Mouse (Mus musculus) midbrain, embryonic 11.5 days (tissue): ENCODE data around the gene Fgf11. TPM values are rescaled to one million over a fixed set of nuclear protein-coding genes. Genes with fewer than 3 reads are reported as not detected.

ENCODE experiments used
- ATAC-seq: fragments of 200-750 bp; cut with Nextera tagmentation; 2 replicates; pipeline ENCODE4 v1.8.0; 2017; ENCODE audit warnings: moderate TSS enrichment, moderate library complexity; ENCODE audit not compliant: low FRiP score
- DNase-seq: peaks from one replicate; pipeline ENCODE4 v3.0.0; 2015; ENCODE audit warnings: low spot score; ENCODE audit errors: missing footprints
- H3K27ac ChIP-seq: fragments of 300-500 bp; sonication (generic); 2 replicates; pipeline ENCODE4 v1.5.1; 2014; ENCODE audit warnings: low read depth, low read length
- H3K27me3 ChIP-seq: fragments of 300-500 bp; sonication (generic); 2 replicates; pipeline ENCODE4 v1.6.1; 2014; ENCODE audit warnings: mild to moderate bottlenecking, low read length, moderate library complexity, mixed read lengths; ENCODE audit not compliant: control insufficient read depth, insufficient read depth
- H3K36me3 ChIP-seq: fragments of 300-500 bp; sonication (generic); 2 replicates; pipeline ENCODE4 v1.6.1; 2014; ENCODE audit warnings: mild to moderate bottlenecking, low read length, moderate library complexity, mixed read lengths; ENCODE audit not compliant: control insufficient read depth, insufficient read depth
- H3K4me1 ChIP-seq: fragments of 300-500 bp; sonication (generic); 2 replicates; pipeline ENCODE4 v1.6.1; 2014; ENCODE audit warnings: low read length; ENCODE audit not compliant: control insufficient read depth, insufficient read depth
- H3K4me2 ChIP-seq: fragments of 300-500 bp; sonication (generic); 2 replicates; pipeline ENCODE4 v1.6.1; 2014; ENCODE audit warnings: mild to moderate bottlenecking, moderate library complexity
- H3K4me3 ChIP-seq: fragments of 300-500 bp; sonication (generic); 2 replicates; pipeline ENCODE4 v1.5.1; 2014; ENCODE audit warnings: low read depth, low read length
- H3K9ac ChIP-seq: fragments of 300-500 bp; sonication (generic); 2 replicates; pipeline ENCODE4 v1.6.1; 2014; ENCODE audit warnings: low read length
- H3K9me3 ChIP-seq: fragments of 300-500 bp; sonication (generic); 2 replicates; pipeline ENCODE4 v1.6.1; 2016; ENCODE audit warnings: low read length; ENCODE audit not compliant: control insufficient read depth
- WGBS: fragments of 180-500 bp; shearing (Covaris S2); extraction: QIAGEN DNeasy Blood & Tissue Kit; methylation state at CpG from one replicate; pipeline ENCODE4 v1.1.7; 2014; 5-methylcytosine and 5-hydroxymethylcytosine counted together
- polyA plus RNA-seq: library from polyadenylated mRNA; unstranded; fragments of >200 nt; fragmentation: Nextera tagmentation; extraction: Ambion mirVana; gene quantifications from 2 replicates; pipeline ENCODE4 v1.2.1, GENCODE M21; 2014

The Fgf11 gene
- polyA plus RNA-seq, 1 experiment from 2014 or later: 1.3 TPM

- 6% methylated on average over 29 of the region's 29 CpGs for WGBS
- 0 out of 2 replicates have a peak within 1 kb of the TSS, but pooled peaks have one; percentile 11 for H3K4me2 ChIP-seq
- no peak within 1 kb of the TSS for H3K9ac ChIP-seq
- H3K9me3 ChIP-seq: no peaks in the 10 kb centered on the region
- peak; percentile 87 for DNase-seq
- no peak for ATAC-seq
- peak within 1 kb of the TSS; percentile 44; the same call in 1 of the 2 replicates for H3K4me3 ChIP-seq
- H3K27ac ChIP-seq: no peak within 1 kb of the TSS
- H3K4me1 ChIP-seq: peaks cover 37% of the 10 kb centered on the region
- H3K27me3 ChIP-seq: peaks cover 51% of the 10 kb centered on the region
- H3K36me3 ChIP-seq: no peaks in the 10 kb centered on the region
Observed at GRCm38 (mm10) chr11:69804972-69805909, 3.6 kb upstream of the Fgf11 start, which contains the start of gene Tmem102. Tmem102 (minus strand) TSS chr11:69805624.

GRCm38 (mm10) chr11:69804652-69804940, 2.9 kb upstream of the Fgf11 start:
- Histone ChIP-seq H3K9ac (no peak overlapping the region), H3K27ac (no peak overlapping the region), H3K27me3 (peaks cover 51% of the 10 kb centered on the region), H3K4me1 (peaks cover 43% of the 10 kb centered on the region), H3K9me3 (no peaks in the 10 kb centered on the region), H3K4me3 (peak overlapping the region; percentile 44; the same call in 1 of the 2 replicates), H3K36me3 (no peaks in the 10 kb centered on the region), H3K4me2 (0 out of 2 replicates have a peak overlapping the region, but pooled peaks have one; percentile 11)
- no peak for ATAC-seq
- 7% methylated on average over 12 of the region's 12 CpGs for WGBS
- peak; percentile 92 for DNase-seq

DNA sequence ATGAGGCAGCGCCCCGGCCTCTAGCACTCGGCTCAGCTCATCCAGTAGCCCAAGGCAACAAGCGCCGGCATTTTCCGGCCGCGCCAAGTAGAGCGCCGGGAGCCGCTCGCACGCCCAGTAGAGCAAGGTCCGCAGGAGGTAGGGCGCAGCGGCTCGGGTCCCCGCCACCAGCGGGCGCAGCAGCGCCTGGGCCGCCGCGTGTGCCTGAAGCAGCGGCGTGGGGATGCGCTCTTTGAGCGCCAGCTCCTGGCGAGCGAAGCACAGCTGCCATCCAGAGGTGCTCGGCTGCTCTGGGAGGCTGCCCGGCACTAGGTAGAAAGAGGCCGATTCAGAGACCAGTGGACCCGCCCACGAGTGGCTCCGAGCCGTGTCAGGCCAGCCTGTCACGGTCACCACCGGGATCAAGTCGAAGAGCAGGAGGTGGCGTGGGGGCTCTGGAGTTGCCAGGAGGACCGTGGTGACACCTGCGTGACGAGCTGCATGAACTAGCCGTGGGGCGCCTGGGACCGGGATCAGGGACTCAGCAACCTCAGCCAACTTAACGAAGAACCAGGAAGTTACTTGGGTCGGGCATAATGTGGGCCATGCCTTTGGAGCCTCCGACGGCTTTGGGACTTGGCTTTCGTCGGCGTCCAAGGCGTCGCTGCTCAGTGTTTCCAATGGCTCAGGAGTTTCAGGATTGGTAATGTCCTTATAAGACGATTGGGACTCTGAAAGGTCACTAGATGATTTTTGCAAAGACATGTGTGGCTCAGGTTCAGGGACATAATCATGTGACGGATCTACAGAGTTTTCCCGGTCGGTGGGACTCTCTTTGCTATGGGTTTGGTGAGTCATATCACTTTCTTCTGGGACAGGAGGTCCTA, 2.4 kb upstream of the Fgf11 start:
- Histone ChIP-seq H3K9ac (peak overlapping the region; percentile 61), H3K27ac (no peak overlapping the region), H3K4me2 (peak overlapping the region; percentile 92), H3K27me3 (peaks cover 51% of the 10 kb centered on the region), H3K4me3 (peak overlapping the region; percentile 44), H3K4me1 (peaks cover 49% of the 10 kb centered on the region), H3K36me3 (no peaks in the 10 kb centered on the region), H3K9me3 (no peaks in the 10 kb centered on the region)
- ATAC-seq (peak; percentile 49), DNase-seq (peak; percentile 95)
- 1% methylated on average over 60 of the region's 60 CpGs for WGBS

DNA sequence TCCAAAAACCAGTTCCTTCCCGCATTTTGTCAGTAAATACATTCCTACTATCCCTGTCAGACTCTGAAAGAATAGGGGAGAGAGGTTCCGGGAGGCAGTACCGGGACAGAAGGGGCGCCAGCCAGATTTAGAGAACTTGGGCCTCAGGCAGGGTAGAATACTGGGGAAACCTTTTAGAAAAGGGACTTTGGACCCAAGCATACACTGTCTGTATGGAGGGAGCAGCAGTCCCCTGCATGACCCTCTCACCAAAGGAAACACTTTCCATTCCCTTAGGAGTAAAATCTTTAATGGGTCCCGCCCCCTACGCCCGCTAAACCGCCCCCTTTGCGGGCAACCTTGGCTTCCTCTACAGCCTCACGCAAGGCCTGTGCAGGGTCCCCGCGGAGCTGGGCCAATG, 1.7 kb upstream of the Fgf11 start:
- ATAC-seq (no peak), DNase-seq (no peak)
- WGBS: 1% methylated on average over 12 of the region's 12 CpGs
- H3K9me3 ChIP-seq: no peaks in the 10 kb centered on the region
- peak overlapping the region; percentile 92 for H3K4me2 ChIP-seq
- peak overlapping the region; percentile 61 for H3K9ac ChIP-seq
- H3K36me3 ChIP-seq: no peaks in the 10 kb centered on the region
- H3K4me1 ChIP-seq: peaks cover 51% of the 10 kb centered on the region
- H3K4me3 ChIP-seq: peak overlapping the region; percentile 44
- H3K27ac ChIP-seq: no peak overlapping the region
- peaks cover 51% of the 10 kb centered on the region for H3K27me3 ChIP-seq

GRCm38 (mm10) chr11:69802648-69803105, 1.0 kb upstream of the Fgf11 start:
- H3K27ac ChIP-seq: no peak overlapping the region
- peaks cover 51% of the 10 kb centered on the region for H3K27me3 ChIP-seq
- H3K4me1 ChIP-seq: peaks cover 51% of the 10 kb centered on the region

DNA sequence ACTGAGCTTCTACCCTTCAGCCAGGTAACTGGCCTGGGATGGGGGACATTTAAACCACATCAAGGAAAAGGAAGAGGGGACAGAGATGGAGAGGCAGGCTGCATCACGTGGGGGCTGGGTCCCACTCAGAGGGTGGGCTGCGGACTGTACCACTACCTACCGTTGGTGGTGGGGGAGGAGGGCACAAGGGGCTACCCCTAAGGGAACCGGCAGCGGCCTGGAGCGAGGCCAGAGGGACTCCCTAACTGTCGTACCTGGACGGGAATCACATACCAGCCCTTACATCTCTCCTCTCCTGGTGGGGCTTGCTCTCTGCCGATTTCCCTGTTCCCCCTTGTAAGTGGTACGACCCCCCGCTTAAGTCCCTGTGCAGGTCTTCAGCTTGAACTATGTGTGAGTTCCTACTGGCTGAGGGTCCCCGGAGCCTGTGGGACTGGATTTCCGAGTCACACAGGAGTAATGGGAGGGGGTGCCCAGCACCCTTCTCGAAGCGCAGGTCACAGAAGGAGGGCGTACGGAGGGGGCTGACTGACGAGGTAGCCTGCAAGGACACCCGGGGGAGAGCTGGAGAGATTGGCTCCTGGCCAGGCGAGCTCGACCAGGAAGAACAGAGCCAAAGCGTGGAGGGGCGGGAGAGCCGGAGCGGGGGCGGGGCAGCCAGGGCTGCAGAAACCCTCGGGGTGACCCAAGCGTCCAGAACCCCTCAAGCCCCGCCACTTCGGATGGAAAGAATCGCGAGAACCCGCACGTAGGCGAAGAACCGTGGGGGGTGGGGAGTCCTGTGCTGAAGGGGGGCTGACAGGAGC, 1.1 kb downstream of the Fgf11 start:
- Histone ChIP-seq H3K4me3 (peak overlapping the region; percentile 43), H3K9ac (peak overlapping the region; percentile 76), H3K4me1 (peaks cover 54% of the 10 kb centered on the region), H3K9me3 (no peaks in the 10 kb centered on the region), H3K27ac (peak overlapping the region; percentile 49), H3K36me3 (no peaks in the 10 kb centered on the region), H3K27me3 (peaks cover 55% of the 10 kb centered on the region), H3K4me2 (peak overlapping the region; percentile 92)
- under 1% methylated on average over 36 of the region's 36 CpGs for WGBS
- DNase-seq (peak; percentile 99), ATAC-seq (peak; percentile 76)

More at GRCm38 (mm10) chr11:69802648-69803105, 1.0 kb upstream of the Fgf11 start:
- Histone ChIP-seq H3K9ac (peak overlapping the region; percentile 66), H3K4me2 (peak overlapping the region; percentile 92), H3K4me3 (peak overlapping the region; percentile 44), H3K9me3 (no peaks in the 10 kb centered on the region), H3K36me3 (no peaks in the 10 kb centered on the region)
- peak; percentile 97 for DNase-seq
- ATAC-seq: no peak
- under 1% methylated on average over 29 of the region's 33 CpGs for WGBS

DNA sequence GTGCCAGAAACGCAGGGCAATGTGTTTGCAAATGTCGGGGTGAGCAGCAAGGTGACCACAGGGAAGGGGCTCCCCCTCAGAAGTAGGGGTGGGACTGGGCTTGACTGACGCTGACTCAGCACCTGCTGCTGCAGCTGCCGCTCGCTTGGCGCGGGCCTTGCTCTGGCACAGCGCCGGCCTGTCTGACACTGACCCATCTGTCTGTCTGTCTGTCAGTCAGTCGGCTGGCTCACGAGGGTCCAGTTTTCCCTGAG, 1.6 kb downstream of the Fgf11 start:
- Histone ChIP-seq H3K9me3 (no peaks in the 10 kb centered on the region), H3K4me3 (peak overlapping the region; percentile 43), H3K36me3 (no peaks in the 10 kb centered on the region), H3K9ac (peak overlapping the region; percentile 76), H3K4me2 (peak overlapping the region; percentile 92), H3K4me1 (peaks cover 55% of the 10 kb centered on the region), H3K27me3 (peaks cover 49% of the 10 kb centered on the region), H3K27ac (peak overlapping the region; percentile 49; the same call in 1 of the 2 replicates)
- DNase-seq (no peak), ATAC-seq (peak; percentile 9)
- WGBS: under 1% methylated on average over 11 of the region's 11 CpGs

DNA sequence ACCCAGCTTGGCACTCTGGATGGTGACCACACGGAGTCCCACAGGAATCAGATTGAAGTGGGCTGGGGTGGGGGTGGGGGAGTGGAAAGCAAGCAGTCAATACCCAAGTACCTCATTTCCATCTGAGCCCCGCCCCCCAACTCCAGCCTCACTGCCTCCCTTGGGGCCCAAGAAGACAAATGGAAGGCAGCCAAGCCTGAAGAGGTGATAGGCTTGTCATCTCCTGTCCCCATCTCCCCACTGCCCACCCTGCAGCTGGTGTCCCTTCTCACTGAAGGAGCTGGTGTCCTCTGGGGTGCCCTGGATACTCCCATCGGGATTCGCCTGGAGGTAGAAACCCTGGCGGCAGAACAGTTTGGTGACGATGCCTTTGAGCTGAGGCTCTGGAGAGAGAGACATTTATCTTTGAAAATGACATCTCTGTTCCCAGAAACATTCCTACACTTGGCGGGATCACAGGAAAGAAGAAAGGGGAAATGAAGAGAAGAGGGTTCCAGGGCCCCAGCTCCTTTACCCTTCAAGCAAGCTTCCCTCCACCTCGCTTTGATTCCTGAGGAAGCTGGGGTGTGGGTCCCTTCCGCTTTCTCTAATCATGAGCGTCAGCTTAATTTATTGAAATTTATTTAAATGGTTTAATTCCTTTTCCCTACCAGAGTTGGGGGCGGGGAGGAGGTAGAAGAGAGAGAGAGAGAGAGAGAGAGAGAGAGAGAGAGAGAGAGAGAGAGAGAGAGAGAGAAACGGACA, 2.1 kb downstream of the Fgf11 start:
- H3K4me1 ChIP-seq: peaks cover 54% of the 10 kb centered on the region
- 32% methylated on average over 10 of the region's 12 CpGs for WGBS
- peak overlapping the region; percentile 43 for H3K4me3 ChIP-seq
- no peaks in the 10 kb centered on the region for H3K36me3 ChIP-seq
- DNase-seq: peak; percentile 91
- H3K9ac ChIP-seq: peak overlapping the region; percentile 76
- no peaks in the 10 kb centered on the region for H3K9me3 ChIP-seq
- peaks cover 44% of the 10 kb centered on the region for H3K27me3 ChIP-seq
- H3K4me2 ChIP-seq: peak overlapping the region; percentile 92
- H3K27ac ChIP-seq: peak overlapping the region; percentile 67
- ATAC-seq: no peak
